Mouse (Mus musculus) cerebellum, adult 2 months (tissue): Measurements from ENCODE around the gene Bin2.

ENCODE experiments used
- CTCF ChIP-seq: fragments of 200-500 bp; IDR thresholded peaks from 2 replicates; pipeline ENCODE4 v1.5.1; 2011; ENCODE audit warnings: low read depth, mild to moderate bottlenecking, control low read depth, low read length, moderate library complexity, borderline replicate concordance; ENCODE audit not compliant: insufficient read depth
- POLR2A ChIP-seq: fragments of 200-500 bp; IDR thresholded peaks from 2 replicates; pipeline ENCODE4 v1.6.1; 2011; ENCODE audit warnings: low read length, control low read depth, borderline replicate concordance; ENCODE audit not compliant: insufficient read depth

GRCm38 (mm10) chr15:100714470-100714869 lies 45.1 kb upstream of the Bin2 start:
- TF ChIP-seq POLR2A (no peak), CTCF (no peak)
